Mouse (Mus musculus) effector memory CD4-positive, alpha-beta T cell, adult 7 months (primary cell): ENCODE results near the gene Lsamp. TPM values are rescaled to one million over a fixed set of nuclear protein-coding genes. Genes with fewer than 3 reads are reported as not detected.

ENCODE experiments used
- polyA plus RNA-seq: library from polyadenylated mRNA; unstranded; fragments of 100-300 nt; shearing (Covaris generic); gene quantifications from one replicate; pipeline ENCODE4 v1.2.1, GENCODE M21; 2017

Gene Lsamp
- 0.39 TPM for polyA plus RNA-seq

DNA sequence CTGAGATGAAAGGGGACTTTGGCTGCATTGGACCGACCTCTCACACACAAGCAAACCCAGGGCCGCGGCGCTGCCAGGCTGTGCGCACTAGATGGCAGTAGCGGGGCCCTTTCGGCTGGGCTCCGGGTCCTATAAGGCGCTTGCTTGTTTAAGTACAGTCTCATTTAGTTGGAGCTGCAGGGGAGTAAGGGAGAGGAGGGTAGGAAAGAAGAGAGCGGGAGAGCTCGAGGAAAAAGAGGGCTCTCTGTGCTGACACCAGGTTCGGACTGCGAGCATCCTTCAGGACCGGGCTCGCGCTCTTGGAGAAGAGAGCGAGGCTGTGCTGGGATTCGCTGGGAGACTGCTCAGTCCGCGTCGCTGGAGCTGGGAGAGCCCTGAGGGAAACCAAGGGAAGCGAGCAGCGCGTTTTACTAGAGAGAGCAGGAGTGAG is at the start of gene Lsamp:
Gene Lsamp, plus strand, starts transcription at position 157 of the 430 bp plus-strand sequence.

